Mouse (Mus musculus) c-Kit-positive CD71-negative TER-119-negative erythroid progenitor cells, embryonic 14.5 days (primary cell): ENCODE measurements at regions not wholly inside any gene's neighbourhood (a gene's known extent, or its start where the extent isn't known, plus 50 kb on each side); places are given as distances from the start of the nearest gene placed in this dataset.
"Not testable (repeated sequence)": the region's sequence is repeated elsewhere in the genome, so short reads cannot be mapped to it uniquely, and the experiment has no call there.

Experiments used
- DNase-seq: peaks from one replicate; pipeline ENCODE4 v3.0.0-alpha.2; 2013; ENCODE audit warnings: low read depth

- DNase-seq = no peak
These were observed 116.1 kb upstream of the Pfn2 start for GRCm38 (mm10) chr3:57963965-57964364.

DNA sequence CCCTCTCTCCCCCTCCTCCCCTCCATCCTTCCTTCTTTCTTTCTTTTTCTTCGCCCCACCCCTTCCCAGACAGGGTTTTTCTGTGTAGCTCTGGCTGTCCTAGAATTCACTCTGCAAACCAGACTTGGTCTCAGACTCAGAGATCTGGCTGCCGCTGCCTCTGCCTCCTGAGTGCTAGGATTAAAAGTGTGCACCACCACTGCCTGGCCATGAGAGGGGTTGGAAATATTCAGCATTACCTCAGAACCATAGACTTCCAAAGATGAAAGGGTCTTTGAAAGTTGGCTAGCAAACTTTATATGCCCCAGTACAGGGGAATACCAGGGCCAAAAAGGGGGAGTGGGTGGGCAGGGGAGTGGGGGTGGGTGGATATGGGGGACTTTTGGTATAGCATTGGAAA is 122.7 kb upstream of the Pfn2 start:
- DNase-seq = not testable (repeated sequence)

GRCm38 (mm10) chr3:57972469-57973245 is 124.8 kb upstream of the Pfn2 start:
- DNase-seq = no peak

DNA sequence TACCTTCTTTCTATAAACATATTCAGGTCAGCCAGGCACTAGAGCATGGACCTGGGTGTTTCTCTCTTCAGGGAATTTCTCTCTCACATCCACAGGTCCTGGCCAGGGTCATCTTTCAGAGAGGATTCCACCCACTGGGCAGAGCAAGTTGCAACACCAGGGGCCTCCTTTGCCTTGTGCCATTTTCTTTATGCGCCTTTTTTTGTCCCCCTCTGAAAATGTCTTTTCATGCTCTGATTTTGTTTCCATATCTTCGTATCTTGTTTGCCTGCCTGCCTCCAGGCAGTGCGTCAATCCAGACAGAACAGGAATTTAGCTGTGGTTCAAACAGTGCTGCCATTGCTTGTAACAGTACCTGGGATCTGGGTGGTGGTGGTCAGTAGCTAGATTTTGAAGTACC is 125.7 kb upstream of the Pfn2 start:
- DNase-seq = no peak

GRCm38 (mm10) chr3:57975379-57975778 is 127.5 kb upstream of the Pfn2 start:
- DNase-seq = no peak

DNA sequence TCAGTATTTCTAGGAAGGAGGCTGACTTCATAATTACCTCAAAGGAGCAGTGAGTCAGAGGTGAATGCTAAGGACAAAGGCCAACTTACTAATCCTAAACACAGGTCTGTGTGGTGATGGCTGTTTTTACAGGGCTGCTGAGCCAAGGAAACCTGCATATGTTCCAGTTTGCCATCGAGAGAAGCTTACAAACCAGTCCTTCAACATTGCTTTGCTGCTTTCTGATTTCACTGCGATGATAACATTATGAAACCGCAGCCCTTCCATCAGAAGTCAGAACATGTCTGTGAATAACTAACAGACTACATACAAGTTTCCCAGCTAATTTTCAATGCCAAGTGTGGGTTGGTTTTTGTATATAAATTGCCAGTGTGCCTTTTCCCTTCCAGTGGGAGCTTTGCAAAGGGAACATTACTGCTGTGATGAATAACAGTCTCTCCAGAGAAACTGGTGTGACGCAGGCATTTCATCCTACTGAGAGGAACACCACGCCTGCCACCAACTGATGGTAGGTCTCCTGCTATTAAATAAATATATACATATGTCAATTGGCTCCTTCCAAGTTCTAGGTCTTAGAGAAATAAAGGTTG is 128.9 kb upstream of the Pfn2 start:
- DNase-seq = no peak

- no peak for DNase-seq
These were observed 140.3 kb upstream of the Pfn2 start for GRCm38 (mm10) chr3:57988175-57988574.

DNA sequence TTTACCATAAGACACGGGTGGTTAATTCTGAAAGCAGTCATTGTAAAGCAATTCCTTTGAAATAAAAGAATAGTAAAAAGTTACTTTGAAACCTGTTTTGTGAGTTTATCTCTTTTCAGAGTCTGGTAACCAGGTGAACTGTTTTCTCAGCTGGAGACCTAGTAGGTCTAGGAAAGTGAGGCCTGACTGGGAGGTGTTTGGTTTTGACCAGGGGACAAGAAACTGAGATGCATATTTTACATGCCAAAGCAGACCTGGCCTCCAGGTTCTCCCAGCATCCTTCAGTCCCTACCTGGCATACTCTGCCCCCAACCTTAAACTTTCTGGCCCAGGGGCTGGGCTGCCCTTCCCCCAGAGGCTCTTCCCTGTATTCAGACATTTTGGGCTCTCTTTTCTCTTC is 142.9 kb upstream of the Pfn2 start:
- no peak for DNase-seq

GRCm38 (mm10) chr3:57998121-57999102 is 150.5 kb upstream of the Pfn2 start:
- DNase-seq = no peak

- DNase-seq = no peak
These were observed 155.1 kb upstream of the Pfn2 start for GRCm38 (mm10) chr3:58002792-58003574.

GRCm38 (mm10) chr3:58024750-58025392 is 177.0 kb upstream of the Pfn2 start:
- DNase-seq = no peak

DNA sequence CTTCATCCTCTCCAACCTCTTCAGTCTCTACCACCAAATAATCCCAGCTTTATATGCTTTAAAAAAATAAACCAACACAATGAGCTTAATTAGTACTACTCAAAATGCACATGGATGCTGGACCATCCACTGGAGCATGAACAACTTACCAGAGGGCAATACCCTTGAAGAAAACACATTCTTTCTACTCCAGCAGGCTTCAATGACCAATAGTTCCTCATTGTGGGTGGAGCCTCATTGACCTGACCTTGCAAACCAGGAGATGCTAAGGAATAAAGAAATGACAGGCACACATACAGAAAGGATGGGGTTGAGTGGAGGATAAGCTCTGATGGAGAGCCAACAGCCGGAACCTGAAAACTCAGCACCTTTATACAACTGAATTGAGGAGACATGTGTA is 201.7 kb upstream of the Pfn2 start:
- DNase-seq = no peak

DNA sequence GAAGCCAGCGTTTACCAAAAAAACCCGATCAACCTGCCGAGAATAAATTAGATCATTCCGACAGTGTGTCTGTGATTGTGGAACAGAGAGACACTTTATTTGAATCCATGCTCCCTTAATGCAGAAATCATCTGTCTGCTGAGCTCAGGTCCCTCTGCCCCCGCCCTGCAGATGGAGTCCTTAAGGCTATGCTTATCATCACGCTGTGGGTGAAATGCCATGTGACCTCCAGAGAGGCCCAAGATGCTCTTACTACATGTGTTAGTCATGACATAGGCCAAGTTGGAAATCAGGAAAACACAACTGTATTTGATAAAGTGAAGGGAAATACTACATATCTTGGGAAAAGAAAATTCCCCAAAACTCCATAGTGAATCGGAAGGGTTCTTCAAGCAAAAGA is 206.8 kb upstream of the Pfn2 start:
- no peak for DNase-seq

- DNase-seq = no peak
These were observed 207.3 kb upstream of the Pfn2 start for GRCm38 (mm10) chr3:58055181-58055580.

- peak; percentile 39 for DNase-seq
These were observed 208.5 kb upstream of the Pfn2 start for GRCm38 (mm10) chr3:58056191-58057063.

- no peak for DNase-seq
These were observed 209.2 kb upstream of the Pfn2 start for GRCm38 (mm10) chr3:58057064-58057396.

- DNase-seq = no peak
These were observed 210.3 kb upstream of the Pfn2 start for GRCm38 (mm10) chr3:58058134-58058533.

GRCm38 (mm10) chr3:58063852-58064549 is 216.1 kb upstream of the Pfn2 start:
- DNase-seq = no peak

DNA sequence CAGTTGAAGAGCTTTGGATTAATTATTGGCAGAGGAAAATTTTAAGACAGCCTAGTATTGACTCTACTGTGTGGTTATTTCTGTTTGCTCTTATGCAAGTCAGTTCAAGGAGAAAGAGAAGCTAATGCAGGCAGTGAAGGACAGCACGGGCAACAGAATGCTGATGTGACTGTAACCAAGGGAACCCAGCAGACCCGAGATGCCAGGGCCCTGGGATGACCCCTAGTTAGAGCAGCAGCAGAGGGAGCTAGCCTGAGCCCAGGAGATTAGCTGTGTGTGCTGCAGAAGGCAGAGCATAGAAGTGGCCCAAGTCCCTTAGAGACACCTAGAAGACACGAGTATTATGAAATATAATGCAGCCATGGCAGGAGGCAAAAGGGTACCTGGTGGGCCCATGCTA is 223.7 kb upstream of the Pfn2 start:
- DNase-seq = no peak
